8 mouse cellular contexts compared by ENCODE assay signal in genomic region chr9:89621750-89622149, GRCm38 (mm10). TPM values are rescaled to one million over a fixed set of nuclear protein-coding genes. Genes with fewer than 3 reads are reported as not detected.
DNase-seq lines count a peak whose midpoint lies in the region; ATAC-seq lines count a peak whose summit lies in the region.

No protein-coding gene starts in this region.

- H3K4me1 ChIP-seq in heart, embryonic 11.5 days (ENCODE audit: control insufficient read depth, insufficient read depth, low read length), result peaks cover 9% of the 10 kb centered on the region
- peaks cover 29% of the 10 kb centered on the region for H3K4me1 ChIP-seq in forebrain, embryonic 15.5 days
- peaks cover 6% of the 10 kb centered on the region for H3K4me1 ChIP-seq in midbrain, embryonic 11.5 days (ENCODE audit: control insufficient read depth, insufficient read depth, low read length)

- H3K9ac ChIP-seq in heart, embryonic 11.5 days (ENCODE audit: low read depth, low read length), result no peak overlapping the region
- H3K9ac ChIP-seq in forebrain, embryonic 15.5 days (replicated peaks), result no peak overlapping the region
- no peak overlapping the region for H3K9ac ChIP-seq in midbrain, embryonic 11.5 days (ENCODE audit: low read length)

- peak overlapping the region; percentile 86 for H3K4me2 ChIP-seq in heart, embryonic 11.5 days
- peak overlapping the region; percentile 100 for H3K4me2 ChIP-seq in forebrain, embryonic 15.5 days (replicated peaks)
- H3K4me2 ChIP-seq in midbrain, embryonic 11.5 days, result peak overlapping the region; percentile 95

- peaks cover 43% of the 10 kb centered on the region for H3K27me3 ChIP-seq in heart, embryonic 11.5 days (ENCODE audit: control insufficient read depth, insufficient read depth, low read length)
- H3K27me3 ChIP-seq in forebrain, embryonic 15.5 days, result peaks cover 15% of the 10 kb centered on the region; the same call in 1 of the 2 replicates
- peaks cover 29% of the 10 kb centered on the region for H3K27me3 ChIP-seq in midbrain, embryonic 11.5 days (ENCODE audit: control insufficient read depth, insufficient read depth, low read length)

- 4% methylated on average over 11 of the region's 11 CpGs for WGBS in heart, embryonic 11.5 days (ENCODE audit: insufficient replicate concordance)
- 10% methylated on average over 11 of the region's 11 CpGs for WGBS in forebrain, embryonic 15.5 days
- 3% methylated on average over 11 of the region's 11 CpGs for WGBS in midbrain, embryonic 11.5 days

- no peak for DNase-seq in heart, postnatal 10 days
- peak; percentile 80 for DNase-seq in cerebellum, adult 11-12 months
- DNase-seq in midbrain, embryonic 11.5 days (ENCODE audit: low spot score, missing footprints), result peak; percentile 88
- no peak for DNase-seq in testis, postnatal 10 days (ENCODE audit: low spot score)
- no peak for DNase-seq in lung, postnatal 4 days

- no peak overlapping the region for H3K27ac ChIP-seq in heart, embryonic 11.5 days (ENCODE audit: low read depth, low read length)
- H3K27ac ChIP-seq in forebrain, embryonic 15.5 days (replicated peaks), result no peak overlapping the region
- H3K27ac ChIP-seq in midbrain, embryonic 11.5 days (ENCODE audit: low read depth, low read length), result no peak overlapping the region

- H3K9me3 ChIP-seq in heart, embryonic 11.5 days (replicated peaks; ENCODE audit: control insufficient read depth, low read length), result no peaks in the 10 kb centered on the region
- no peaks in the 10 kb centered on the region for H3K9me3 ChIP-seq in forebrain, embryonic 15.5 days
- no peaks in the 10 kb centered on the region for H3K9me3 ChIP-seq in midbrain, embryonic 11.5 days (ENCODE audit: control insufficient read depth, low read length)

- H3K36me3 ChIP-seq in heart, embryonic 11.5 days (ENCODE audit: control insufficient read depth, insufficient read depth, low read length), result no peaks in the 10 kb centered on the region
- no peaks in the 10 kb centered on the region for H3K36me3 ChIP-seq in forebrain, embryonic 15.5 days
- H3K36me3 ChIP-seq in midbrain, embryonic 11.5 days (ENCODE audit: control insufficient read depth, insufficient read depth, low read length), result no peaks in the 10 kb centered on the region

- intact Hi-C loops in heart, postnatal 10 days (cut with DNase I), result no loop called here

- H3K4me3 ChIP-seq in heart, embryonic 11.5 days (ENCODE audit: low read depth, low read length), result peak overlapping the region; percentile 48; the same call in 1 of the 2 replicates
- H3K4me3 ChIP-seq in forebrain, embryonic 15.5 days, result peak overlapping the region; percentile 60
- no peak overlapping the region for H3K4me3 ChIP-seq in midbrain, embryonic 11.5 days (ENCODE audit: low read depth, low read length)

- no peak; the same call in 1 of the 2 replicates for ATAC-seq in heart, embryonic 11.5 days (replicated peaks; ENCODE audit: insufficient number of reproducible peaks, low FRiP score, low TSS enrichment)
- ATAC-seq in forebrain, embryonic 15.5 days (replicated peaks), result no peak
- no peak for ATAC-seq in midbrain, embryonic 11.5 days (ENCODE audit: low FRiP score)
- no peak for ATAC-seq in megakaryocyte, adult 5-6 weeks (ENCODE audit: poor library complexity, severe bottlenecking)

RNA-seq across cellular contexts. Expression of gene Minar1, which starts 1.2 kb away (rescaled TPM):
- 0.07 TPM in 2 replicates for polyA plus RNA-seq in heart, embryonic 11.5 days (2014; fragmentation: Nextera tagmentation; extraction: Ambion mirVana)
- under 1 TPM; 0.05 to 0.10 TPM for total RNA-seq in heart, postnatal 10 days (2021)
- polyA plus RNA-seq in forebrain, embryonic 15.5 days (2015; fragmentation: Nextera tagmentation; extraction: Ambion mirVana), result 0.78 and 0.92 TPM in 2 replicates
- polyA plus RNA-seq in midbrain, embryonic 11.5 days (2014; fragmentation: Nextera tagmentation; extraction: Ambion mirVana), result 0.01 and 0.12 TPM in 2 replicates
- total RNA-seq in megakaryocyte, adult 5-6 weeks (2015), result not detected in 2 replicates
- not detected in 2 replicates for total RNA-seq in megakaryocyte, adult 5-6 weeks (2017)

Comparison
In these comparisons a context has a peak if more than half of its experiments do, and no peak if none do; other contexts are left out.
1. DNase-seq: peak in cerebellum, adult 11-12 months (single experiment) and midbrain, embryonic 11.5 days (single experiment); none in heart, postnatal 10 days (0 of 2), testis, postnatal 10 days (single experiment) and lung, postnatal 4 days (0 of 2).
2. Peak in every context shown above with its lines, with median percentiles within 50 percentile points of each other: H3K4me2 ChIP-seq.